Mouse (Mus musculus) fibroblast of lung, adult 2 months (primary cell): ENCODE results near the gene Pik3r2.
A peak's percentile ranks its signal among the peaks of the same experiment; 100 is the strongest.

Source experiments
- DNase-seq: peaks from one replicate; pipeline ENCODE4 v3.0.0-alpha.2; 2011; ENCODE audit warnings: low read depth

Gene Pik3r2

DNA sequence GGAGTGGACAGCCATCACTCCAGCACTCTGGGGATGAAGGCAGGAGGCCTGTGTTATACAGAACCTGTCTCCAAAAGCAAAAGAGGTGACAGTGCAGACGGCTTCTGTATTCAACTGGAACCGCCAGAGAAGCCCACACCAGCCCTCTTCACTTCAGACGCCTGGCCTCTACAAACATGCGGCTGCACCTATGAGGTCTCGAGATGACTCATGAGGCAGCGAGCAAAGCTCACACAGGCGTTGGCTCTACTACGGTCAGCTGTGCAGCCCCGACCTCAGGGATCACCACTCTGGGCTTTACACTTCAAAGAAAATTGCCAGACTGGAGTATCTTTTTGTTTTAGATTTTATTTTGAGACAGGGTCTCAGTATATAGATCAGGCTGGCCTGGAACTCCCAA lies 3.6 kb downstream of the Pik3r2 start:
- no peak for DNase-seq

- DNase-seq = no peak
These were observed 4.4 kb downstream of the Pik3r2 start for GRCm38 (mm10) chr8:70772075-70772474.

- no peak for DNase-seq
These were observed 5.3 kb downstream of the Pik3r2 start for GRCm38 (mm10) chr8:70771217-70771616.

GRCm38 (mm10) chr8:70770748-70771147 lies 5.8 kb downstream of the Pik3r2 start:
- DNase-seq = no peak

DNA sequence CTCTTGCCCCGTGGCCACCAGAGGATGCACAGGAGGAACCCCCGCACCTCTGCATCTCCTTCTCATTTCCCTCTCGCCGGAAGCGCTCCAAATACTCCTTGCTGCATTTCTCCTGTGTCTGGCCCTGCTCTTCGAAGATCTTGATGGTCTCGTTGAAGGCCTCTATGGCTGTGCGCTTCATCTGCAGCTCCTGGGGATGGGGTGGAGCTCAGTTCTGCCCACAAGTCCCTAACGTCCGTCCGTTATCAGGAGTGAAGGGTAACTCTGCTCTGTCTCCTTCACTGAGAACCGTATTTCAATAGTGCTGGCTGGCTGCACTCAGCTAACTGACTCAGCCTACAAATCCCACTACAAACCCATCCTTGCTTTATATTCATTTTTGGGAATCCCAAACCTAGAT lies 6.7 kb downstream of the Pik3r2 start:
- no peak for DNase-seq

GRCm38 (mm10) chr8:70769359-70769758 lies 7.2 kb downstream of the Pik3r2 start:
- DNase-seq = peak; percentile 79

GRCm38 (mm10) chr8:70768956-70769355 lies 7.6 kb downstream of the Pik3r2 start:
- no peak for DNase-seq

GRCm38 (mm10) chr8:70768231-70768776 lies 8.2 kb downstream of the Pik3r2 start:
- DNase-seq = no peak

- no peak for DNase-seq
These were observed 9.0 kb downstream of the Pik3r2 start for GRCm38 (mm10) chr8:70767503-70767902.

GRCm38 (mm10) chr8:70766571-70767440 lies 9.7 kb downstream of the Pik3r2 start:
- no peak for DNase-seq

- DNase-seq = no peak
These were observed 10.5 kb downstream of the Pik3r2 start for GRCm38 (mm10) chr8:70765838-70766570.

DNA sequence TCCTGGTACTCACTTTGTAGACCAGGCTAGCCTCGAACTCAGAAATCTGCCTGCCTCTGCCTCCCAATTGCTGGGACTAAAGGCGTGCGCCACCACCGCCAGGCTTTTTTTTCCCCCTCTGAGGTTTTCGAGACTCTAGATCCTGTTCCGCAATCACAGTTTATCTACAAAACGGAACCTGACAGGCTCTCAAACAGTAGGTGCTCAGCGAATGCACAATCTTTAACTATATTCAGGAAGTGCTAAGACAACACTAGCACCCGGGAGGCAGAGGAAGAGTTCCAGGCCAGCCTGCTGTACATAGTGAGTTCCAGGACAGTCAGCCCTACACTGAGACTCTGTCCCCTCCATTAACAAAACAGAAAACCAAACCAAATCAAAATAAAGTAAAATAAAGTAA lies 11.2 kb downstream of the Pik3r2 start:
- DNase-seq = no peak

DNA sequence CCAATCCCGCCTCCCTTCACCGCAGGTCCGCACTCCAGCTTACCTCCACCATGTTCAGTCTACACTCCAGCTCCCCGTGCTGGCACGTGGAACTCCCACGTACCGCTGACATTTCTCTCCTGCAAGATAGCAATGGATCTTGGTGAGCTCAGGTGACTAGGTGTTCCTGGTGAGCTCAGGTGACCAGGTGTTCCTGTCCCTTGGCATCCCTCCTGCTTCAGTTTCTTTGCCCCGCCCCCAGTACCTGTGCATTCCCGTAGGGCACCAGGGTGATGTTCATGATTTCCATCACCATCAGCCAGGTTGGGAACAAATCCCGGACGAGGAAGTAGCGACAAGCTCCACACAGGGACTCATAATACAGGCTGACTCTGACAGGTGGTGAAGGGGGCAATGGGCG lies 11.8 kb downstream of the Pik3r2 start:
- DNase-seq = no peak

- DNase-seq = no peak
These were observed 12.5 kb downstream of the Pik3r2 start for GRCm38 (mm10) chr8:70764026-70764425.

DNA sequence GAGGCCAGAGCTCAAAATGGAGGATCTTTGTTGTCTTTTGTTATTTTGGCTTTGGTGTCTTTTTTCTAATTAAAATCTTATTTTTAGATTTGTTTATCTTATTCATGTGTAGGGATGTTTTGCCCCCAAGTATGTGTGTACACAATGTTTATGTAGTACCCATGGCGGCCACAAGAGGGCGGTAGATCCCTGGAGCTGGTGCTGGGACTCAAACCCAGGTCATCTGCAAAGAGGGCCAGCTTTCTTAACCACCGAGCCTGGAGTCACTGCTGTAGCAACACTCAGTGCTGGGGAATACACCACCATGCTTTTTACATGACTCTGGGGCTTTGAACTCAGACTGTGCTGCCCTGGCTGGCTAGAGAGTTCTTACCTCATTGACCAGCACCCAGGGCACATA lies 13.2 kb downstream of the Pik3r2 start:
- no peak for DNase-seq

- DNase-seq = no peak
These were observed 14.4 kb downstream of the Pik3r2 start for GRCm38 (mm10) chr8:70762118-70762517.

DNA sequence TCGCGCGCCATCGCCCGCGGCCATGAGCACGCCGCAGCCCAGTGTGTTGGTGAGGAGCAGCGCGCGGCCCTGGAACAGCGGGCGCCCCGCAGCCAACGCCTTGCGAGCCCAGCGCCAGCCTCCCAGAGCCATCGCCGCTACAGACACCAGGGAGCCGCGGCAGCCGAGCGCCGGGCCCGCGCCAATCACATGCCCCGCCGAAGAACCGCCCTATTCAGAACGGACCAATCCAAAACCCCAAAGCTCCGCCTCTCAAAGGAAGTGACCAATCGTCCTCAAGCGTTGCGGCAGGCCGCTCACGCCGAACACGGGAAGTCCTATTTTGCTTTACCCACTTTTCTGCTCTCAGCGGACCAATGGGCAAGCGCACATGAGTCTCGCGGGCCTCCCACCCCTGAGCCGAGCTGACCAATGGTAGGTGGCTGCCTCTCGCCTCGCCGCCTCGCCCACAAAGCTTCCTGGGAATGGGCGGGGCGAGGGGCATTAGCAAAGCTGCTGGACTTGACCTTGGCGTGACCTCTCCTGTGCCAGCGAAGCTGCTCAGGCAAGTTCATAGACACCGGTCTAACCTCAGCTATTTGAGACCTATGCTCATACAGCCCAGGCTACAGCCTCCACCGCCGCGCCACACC lies 15.6 kb downstream of the Pik3r2 start, which contains the start of gene Mpv17l2:
Gene Mpv17l2 (minus strand): TSS at position 172 of the 632 bp plus-strand sequence.
- peak; percentile 98 for DNase-seq

- DNase-seq = no peak
These were observed 16.2 kb downstream of the Pik3r2 start for GRCm38 (mm10) chr8:70760350-70760749.

- DNase-seq = no peak
These were observed 17.6 kb downstream of the Pik3r2 start for GRCm38 (mm10) chr8:70758616-70759561.

- no peak for DNase-seq
These were observed 18.3 kb downstream of the Pik3r2 start for GRCm38 (mm10) chr8:70758308-70758615.

- no peak for DNase-seq
These were observed 18.8 kb downstream of the Pik3r2 start for GRCm38 (mm10) chr8:70757523-70758307.
